Mouse (Mus musculus) heart, embryonic 10.5 days (tissue): ENCODE measurements at regions not wholly inside any gene's neighbourhood (a gene's known extent, or its start where the extent isn't known, plus 50 kb on each side); places are given as distances from the start of the nearest gene placed in this dataset.

Experiments used
- DNase-seq: peaks from one replicate; pipeline ENCODE4 v3.0.0-alpha.2; 2017; ENCODE audit warnings: low spot score
- H3K27ac ChIP-seq: fragments of 300-500 bp; sonication (generic); 2 replicates; pipeline ENCODE4 v1.5.1; 2016; ENCODE audit warnings: mild to moderate bottlenecking
- H3K27me3 ChIP-seq: fragments of 300-500 bp; sonication (generic); 2 replicates; pipeline ENCODE4 v1.6.1; 2016; ENCODE audit warnings: mild to moderate bottlenecking; ENCODE audit not compliant: poor library complexity, insufficient read depth, severe bottlenecking
- H3K36me3 ChIP-seq: fragments of 300-500 bp; sonication (generic); 2 replicates; pipeline ENCODE4 v1.6.1; 2016; ENCODE audit warnings: mild to moderate bottlenecking, moderate library complexity
- H3K4me1 ChIP-seq: fragments of 300-500 bp; sonication (generic); 2 replicates; pipeline ENCODE4 v1.6.1; 2016; ENCODE audit warnings: mild to moderate bottlenecking
- H3K4me3 ChIP-seq: fragments of 300-500 bp; sonication (generic); 2 replicates; pipeline ENCODE4 v1.5.1; 2016; ENCODE audit warnings: mild to moderate bottlenecking, moderate library complexity
- H3K9me3 ChIP-seq: fragments of 300-500 bp; sonication (generic); 2 replicates; pipeline ENCODE4 v1.6.1; 2016; ENCODE audit warnings: mild to moderate bottlenecking, moderate library complexity
- WGBS: fragments of 180-500 bp; shearing (Covaris S2); methylation state at CpG from one replicate; pipeline ENCODE4 v1.1.7; 2016; 5-methylcytosine and 5-hydroxymethylcytosine counted together

GRCm38 (mm10) chr2:147267901-147268300, 73.9 kb upstream of the Nkx2-2 start:
- Histone ChIP-seq H3K27ac (no peak overlapping the region), H3K4me1 (no peaks in the 10 kb centered on the region), H3K36me3 (no peaks in the 10 kb centered on the region), H3K27me3 (no peaks in the 10 kb centered on the region; the same call in 1 of the 2 replicates), H3K9me3 (no peaks in the 10 kb centered on the region), H3K4me3 (no peak overlapping the region)
- WGBS: 79% methylated on average over 5 of the region's 5 CpGs
- DNase-seq: no peak

- H3K27me3 ChIP-seq: no peaks in the 10 kb centered on the region; the same call in 1 of the 2 replicates
- no peak for DNase-seq
- 77% methylated on average over 3 of the region's 3 CpGs for WGBS
Measured at GRCm38 (mm10) chr2:147267257-147267656, 73.2 kb upstream of the Nkx2-2 start.

GRCm38 (mm10) chr2:147256696-147257095, 62.7 kb upstream of the Nkx2-2 start:
- 21% methylated on average over 6 of the region's 6 CpGs for WGBS
- no peaks in the 10 kb centered on the region for H3K36me3 ChIP-seq
- H3K4me3 ChIP-seq: no peak overlapping the region

More at GRCm38 (mm10) chr2:147267257-147267656, 73.2 kb upstream of the Nkx2-2 start:
- H3K4me1 ChIP-seq: no peaks in the 10 kb centered on the region
- no peaks in the 10 kb centered on the region for H3K9me3 ChIP-seq
- no peak overlapping the region for H3K27ac ChIP-seq
- H3K36me3 ChIP-seq: no peaks in the 10 kb centered on the region
- no peak overlapping the region for H3K4me3 ChIP-seq

GRCm38 (mm10) chr2:147254944-147255343, 60.9 kb upstream of the Nkx2-2 start:
- H3K36me3 ChIP-seq: no peaks in the 10 kb centered on the region
- H3K27me3 ChIP-seq: no peaks in the 10 kb centered on the region
- DNase-seq: no peak
- no peak overlapping the region for H3K4me3 ChIP-seq
- WGBS: 76% methylated on average over 3 of the region's 3 CpGs
- no peak overlapping the region for H3K27ac ChIP-seq
- H3K4me1 ChIP-seq: no peaks in the 10 kb centered on the region
- H3K9me3 ChIP-seq: no peaks in the 10 kb centered on the region

More at GRCm38 (mm10) chr2:147256696-147257095, 62.7 kb upstream of the Nkx2-2 start:
- H3K27ac ChIP-seq: no peak overlapping the region
- H3K27me3 ChIP-seq: no peaks in the 10 kb centered on the region
- H3K9me3 ChIP-seq: no peaks in the 10 kb centered on the region
- H3K4me1 ChIP-seq: no peaks in the 10 kb centered on the region
- no peak for DNase-seq

GRCm38 (mm10) chr2:147254137-147254536, 60.1 kb upstream of the Nkx2-2 start:
- no peaks in the 10 kb centered on the region for H3K4me1 ChIP-seq
- no peak overlapping the region for H3K4me3 ChIP-seq
- no peaks in the 10 kb centered on the region for H3K27me3 ChIP-seq
- 64% methylated on average over 5 of the region's 5 CpGs for WGBS
- DNase-seq: no peak
- no peaks in the 10 kb centered on the region for H3K9me3 ChIP-seq
- no peaks in the 10 kb centered on the region for H3K36me3 ChIP-seq
- H3K27ac ChIP-seq: no peak overlapping the region

- no peaks in the 10 kb centered on the region for H3K4me1 ChIP-seq
- no peak for DNase-seq
- 76% methylated on average over 6 of the region's 6 CpGs for WGBS
- H3K27me3 ChIP-seq: no peaks in the 10 kb centered on the region
- no peaks in the 10 kb centered on the region for H3K36me3 ChIP-seq
- no peak overlapping the region for H3K27ac ChIP-seq
- no peaks in the 10 kb centered on the region for H3K9me3 ChIP-seq
- no peak overlapping the region for H3K4me3 ChIP-seq
Measured at GRCm38 (mm10) chr2:147247981-147248514, 54.0 kb upstream of the Nkx2-2 start.

- Histone ChIP-seq H3K9me3 (no peaks in the 10 kb centered on the region), H3K27ac (no peak overlapping the region), H3K4me3 (no peak overlapping the region), H3K27me3 (no peaks in the 10 kb centered on the region), H3K36me3 (no peaks in the 10 kb centered on the region), H3K4me1 (no peaks in the 10 kb centered on the region)
- 77% methylated on average over 8 of the region's 8 CpGs for WGBS
- DNase-seq: no peak
Measured at GRCm38 (mm10) chr2:147247238-147247637, 53.2 kb upstream of the Nkx2-2 start.

GRCm38 (mm10) chr2:147244406-147244805, 50.4 kb upstream of the Nkx2-2 start:
- Histone ChIP-seq H3K9me3 (no peaks in the 10 kb centered on the region), H3K27me3 (no peaks in the 10 kb centered on the region), H3K27ac (no peak overlapping the region), H3K36me3 (no peaks in the 10 kb centered on the region), H3K4me3 (no peak overlapping the region), H3K4me1 (no peaks in the 10 kb centered on the region)
- WGBS: 93% methylated on average over 1 of the region's 1 CpGs
- no peak for DNase-seq
